Mouse (Mus musculus) kidney, embryonic 14.5 days (tissue): Measurements from ENCODE around the gene Grk5. TPM values are rescaled to one million over a fixed set of nuclear protein-coding genes. Genes with fewer than 3 reads are reported as not detected.
"Not testable (repeated sequence)": the region's sequence is repeated elsewhere in the genome, so short reads cannot be mapped to it uniquely, and the experiment has no call there.

Source experiments
- ATAC-seq: fragments of 200-750 bp; cut with Nextera tagmentation; 2 replicates; pipeline ENCODE4 v1.8.0; 2017; ENCODE audit warnings: moderate number of reproducible peaks, mild to moderate bottlenecking, moderate TSS enrichment, moderate library complexity; ENCODE audit not compliant: low FRiP score, low TSS enrichment
- H3K27ac ChIP-seq: fragments of 300-500 bp; sonication (generic); 2 replicates; pipeline ENCODE4 v1.5.1; 2014; ENCODE audit warnings: low read depth, mild to moderate bottlenecking, low read length, moderate library complexity, mixed read lengths
- H3K27me3 ChIP-seq: fragments of 300-500 bp; sonication (generic); 2 replicates; pipeline ENCODE4 v1.6.1; 2014; ENCODE audit warnings: mild to moderate bottlenecking, low read length; ENCODE audit not compliant: control insufficient read depth, insufficient read depth
- H3K36me3 ChIP-seq: fragments of 300-500 bp; sonication (generic); 2 replicates; pipeline ENCODE4 v1.6.1; 2014; ENCODE audit warnings: low read length, mixed read lengths; ENCODE audit not compliant: control insufficient read depth, insufficient read depth
- H3K4me1 ChIP-seq: fragments of 300-500 bp; sonication (generic); 2 replicates; pipeline ENCODE4 v1.6.1; 2014; ENCODE audit warnings: low read length, mixed read lengths; ENCODE audit not compliant: control insufficient read depth, insufficient read depth
- H3K4me2 ChIP-seq: fragments of 300-500 bp; sonication (generic); replicated peaks from 2 replicates; pipeline ENCODE4 v1.6.1; 2014; ENCODE audit warnings: low read depth, mild to moderate bottlenecking, low read length
- H3K4me3 ChIP-seq: fragments of 300-500 bp; sonication (generic); 2 replicates; pipeline ENCODE4 v1.5.1; 2014; ENCODE audit warnings: mild to moderate bottlenecking, low read length
- H3K9ac ChIP-seq: fragments of 300-500 bp; sonication (generic); 2 replicates; pipeline ENCODE4 v1.6.1; 2014; ENCODE audit warnings: low read depth, mild to moderate bottlenecking, low read length, moderate library complexity
- H3K9me3 ChIP-seq: fragments of 300-500 bp; sonication (generic); 2 replicates; pipeline ENCODE4 v1.6.1; 2016; ENCODE audit warnings: low read length; ENCODE audit not compliant: control insufficient read depth
- WGBS: fragments of 180-500 bp; shearing (Covaris S2); extraction: QIAGEN DNeasy Blood & Tissue Kit; methylation state at CpG from one replicate; pipeline ENCODE4 v1.1.7; 2014; 5-methylcytosine and 5-hydroxymethylcytosine counted together
- polyA plus RNA-seq: library from polyadenylated mRNA; unstranded; fragments of >200 nt; fragmentation: Nextera tagmentation; extraction: Ambion mirVana; gene quantifications from 2 replicates; pipeline ENCODE4 v1.2.1, GENCODE M21; 2014

Gene Grk5
- polyA plus RNA-seq, 1 experiment from 2014 or later = 3.2 TPM

DNA sequence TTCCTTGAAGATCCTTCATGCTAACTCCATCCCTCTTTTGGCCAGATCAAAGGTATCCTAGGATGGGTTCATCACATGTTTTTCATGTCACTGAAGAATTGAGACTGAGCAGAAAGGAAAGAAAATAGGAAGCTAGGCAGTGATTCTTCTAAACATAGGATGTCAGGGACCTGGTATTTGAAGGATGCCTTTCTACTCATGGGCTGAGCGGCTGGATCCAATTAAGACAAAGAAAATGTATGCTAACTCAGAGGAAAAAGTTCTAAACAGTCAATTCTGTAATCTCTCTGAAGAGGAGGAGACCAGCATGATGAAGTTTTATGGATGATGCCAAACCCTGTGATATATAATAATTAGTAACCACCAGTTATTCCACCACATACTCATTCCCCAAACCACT lies 13.6 kb downstream of the Grk5 start:
- no peak overlapping the region for H3K4me3 ChIP-seq
- H3K27ac ChIP-seq = no peak overlapping the region
- H3K9ac ChIP-seq = no peak overlapping the region
- H3K4me1 ChIP-seq = no peaks in the 10 kb centered on the region
- no peak overlapping the region for H3K4me2 ChIP-seq
- ATAC-seq = no peak
- 88% methylated on average over 1 of the region's 1 CpGs for WGBS
- H3K27me3 ChIP-seq = no peaks in the 10 kb centered on the region
- H3K36me3 ChIP-seq = no peaks in the 10 kb centered on the region
- no peaks in the 10 kb centered on the region for H3K9me3 ChIP-seq

DNA sequence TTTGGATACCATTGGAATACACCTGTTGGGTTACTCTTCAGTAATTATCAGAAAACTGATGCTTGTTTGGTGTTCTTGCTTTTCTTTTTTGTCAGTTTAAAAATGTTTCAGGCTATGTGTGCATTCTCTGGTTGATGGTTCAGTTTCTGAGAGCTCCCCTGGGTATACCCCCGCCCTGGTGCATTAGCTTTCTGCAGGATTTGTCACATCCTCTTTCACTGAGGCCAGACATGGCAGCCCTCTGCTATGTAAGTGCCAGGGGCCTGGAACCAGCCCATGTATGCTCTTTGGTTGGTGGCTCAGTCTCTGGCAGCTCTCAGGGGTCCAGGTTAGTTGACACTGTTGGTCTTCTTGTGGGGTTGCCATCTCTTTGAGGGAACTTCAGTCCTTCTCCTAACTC lies 14.4 kb downstream of the Grk5 start:
- no peak overlapping the region for H3K27ac ChIP-seq
- H3K9ac ChIP-seq = no peak overlapping the region
- 100% methylated on average over 1 of the region's 1 CpGs for WGBS
- H3K36me3 ChIP-seq = no peaks in the 10 kb centered on the region
- no peaks in the 10 kb centered on the region for H3K9me3 ChIP-seq
- no peaks in the 10 kb centered on the region for H3K27me3 ChIP-seq
- no peak overlapping the region for H3K4me2 ChIP-seq
- no peak overlapping the region for H3K4me3 ChIP-seq
- no peak for ATAC-seq
- H3K4me1 ChIP-seq = no peaks in the 10 kb centered on the region

DNA sequence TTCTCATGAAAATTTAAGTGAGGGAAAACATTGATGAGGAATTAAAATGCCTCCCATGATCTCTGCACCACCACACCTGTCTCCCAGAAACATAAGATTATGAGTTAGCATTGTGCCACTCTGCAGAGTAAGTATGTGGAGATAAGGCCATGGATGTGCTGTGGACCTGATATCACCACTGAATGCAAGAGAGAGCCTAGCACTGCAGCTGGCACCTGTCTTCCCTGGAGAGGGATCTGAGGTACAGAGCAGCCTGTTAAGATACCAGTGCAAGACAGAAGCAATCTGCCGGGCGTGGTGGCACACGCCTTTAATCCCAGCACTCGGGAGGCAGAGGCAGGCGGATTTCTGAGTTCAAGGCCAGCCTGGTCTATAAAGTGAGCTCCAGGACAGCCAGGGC lies 15.9 kb downstream of the Grk5 start:
- Histone ChIP-seq H3K4me1 (no peaks in the 10 kb centered on the region), H3K9me3 (no peaks in the 10 kb centered on the region), H3K36me3 (no peaks in the 10 kb centered on the region), H3K9ac (no peak overlapping the region), H3K4me3 (no peak overlapping the region), H3K27me3 (no peaks in the 10 kb centered on the region), H3K27ac (no peak overlapping the region), H3K4me2 (no peak overlapping the region)
- no peak for ATAC-seq
- 95% methylated on average over 5 of the region's 5 CpGs for WGBS

DNA sequence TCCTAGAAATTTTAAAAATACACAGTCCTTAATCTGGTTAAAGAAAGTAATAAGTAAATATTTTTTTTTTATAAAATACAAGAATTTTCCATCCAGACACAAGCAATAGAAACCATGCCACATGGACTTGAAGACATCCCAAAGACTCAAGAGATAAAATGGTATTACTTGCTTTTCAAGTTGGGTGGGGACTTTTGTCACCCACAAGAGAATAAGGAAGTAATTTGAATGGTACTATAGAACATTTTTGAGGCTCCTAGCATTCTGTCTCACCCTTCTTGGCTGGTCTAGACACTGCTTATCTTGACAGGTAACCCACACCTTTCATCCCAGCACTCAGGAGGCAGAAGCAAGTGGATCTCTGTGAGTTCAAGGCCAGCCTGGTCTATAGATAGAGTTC lies 20.8 kb downstream of the Grk5 start:
- ATAC-seq = no peak

DNA sequence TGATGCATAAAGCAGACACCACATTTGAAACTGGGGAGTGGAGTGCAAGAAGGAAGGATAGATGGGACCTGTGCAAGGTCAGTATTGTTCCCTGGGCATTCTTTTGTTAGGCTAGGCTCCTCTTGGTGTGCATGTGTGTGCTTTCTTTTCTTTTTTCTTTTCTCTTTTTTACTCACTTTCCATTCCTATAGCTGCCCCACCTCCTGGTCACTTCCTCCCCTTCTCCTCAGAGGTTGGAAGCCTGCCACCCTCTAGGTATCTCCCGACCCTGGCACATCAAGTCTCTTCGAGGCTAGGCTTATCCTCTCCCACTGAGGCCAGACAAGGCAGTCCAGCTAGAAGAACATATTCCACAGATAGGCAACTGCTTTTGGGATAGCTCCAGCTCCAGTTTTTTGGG lies 22.1 kb downstream of the Grk5 start:
- WGBS = 79% methylated on average over 2 of the region's 2 CpGs
- no peaks in the 10 kb centered on the region for H3K36me3 ChIP-seq
- no peak for ATAC-seq

More for the DNA sequence above, 20.8 kb downstream of the Grk5 start:
- H3K27ac ChIP-seq = no peak overlapping the region
- no peak overlapping the region for H3K9ac ChIP-seq
- H3K27me3 ChIP-seq = no peaks in the 10 kb centered on the region
- H3K9me3 ChIP-seq = no peaks in the 10 kb centered on the region
- no peaks in the 10 kb centered on the region for H3K36me3 ChIP-seq
- no peak overlapping the region for H3K4me3 ChIP-seq
- H3K4me2 ChIP-seq = no peak overlapping the region
- H3K4me1 ChIP-seq = no peaks in the 10 kb centered on the region

DNA sequence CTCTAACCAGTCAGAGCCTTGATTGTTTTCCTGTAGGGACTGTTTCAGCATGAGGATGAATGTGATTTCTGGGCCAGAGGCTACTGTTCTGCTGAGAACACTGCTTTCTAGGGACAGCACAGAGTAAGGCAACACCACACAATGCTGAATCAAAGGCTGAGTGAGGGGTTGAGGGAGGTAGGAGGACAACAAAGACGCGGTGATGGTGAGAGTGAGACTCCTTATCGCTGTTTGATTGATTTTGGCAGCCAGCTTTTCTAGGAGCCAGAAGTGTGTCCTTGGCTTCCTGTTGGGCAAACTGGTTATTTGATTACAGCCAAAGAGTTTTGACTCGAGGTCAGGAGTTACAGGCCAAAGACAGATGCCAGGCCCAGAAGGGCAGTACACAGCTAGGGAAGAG lies 25.7 kb downstream of the Grk5 start:
- Histone ChIP-seq H3K9ac (no peak overlapping the region), H3K27me3 (no peaks in the 10 kb centered on the region), H3K4me1 (no peaks in the 10 kb centered on the region), H3K9me3 (no peaks in the 10 kb centered on the region), H3K27ac (no peak overlapping the region), H3K4me2 (no peak overlapping the region), H3K4me3 (no peak overlapping the region), H3K36me3 (no peaks in the 10 kb centered on the region)
- no peak for ATAC-seq
- 64% methylated on average over 4 of the region's 4 CpGs for WGBS

More for the DNA sequence above, 22.1 kb downstream of the Grk5 start:
- H3K27ac ChIP-seq = no peak overlapping the region
- no peak overlapping the region for H3K9ac ChIP-seq
- H3K4me1 ChIP-seq = no peaks in the 10 kb centered on the region
- H3K9me3 ChIP-seq = no peaks in the 10 kb centered on the region
- H3K4me2 ChIP-seq = no peak overlapping the region
- no peaks in the 10 kb centered on the region for H3K27me3 ChIP-seq
- H3K4me3 ChIP-seq = no peak overlapping the region

DNA sequence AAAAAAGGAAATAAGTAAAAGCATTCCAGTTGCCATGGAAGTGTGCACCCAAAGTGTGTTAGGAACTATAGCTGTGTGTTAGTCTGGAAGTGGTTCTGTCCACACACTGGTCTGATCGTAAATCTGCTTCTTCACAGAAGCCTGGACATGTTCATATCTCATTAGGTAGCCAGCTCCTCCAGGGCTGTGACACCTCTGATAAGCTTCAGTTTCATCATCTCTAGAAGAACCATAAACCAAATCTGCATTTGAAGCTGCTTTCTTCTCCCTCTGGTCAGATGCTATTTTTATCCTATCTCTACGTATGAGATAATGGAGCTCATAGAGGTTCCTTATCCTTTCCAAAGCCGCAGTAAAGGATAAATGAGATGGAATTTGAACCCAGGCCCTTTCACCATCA lies 26.3 kb downstream of the Grk5 start:
- no peak overlapping the region for H3K27ac ChIP-seq
- WGBS = 92% methylated on average over 3 of the region's 3 CpGs
- no peaks in the 10 kb centered on the region for H3K4me1 ChIP-seq
- no peaks in the 10 kb centered on the region for H3K36me3 ChIP-seq
- no peaks in the 10 kb centered on the region for H3K27me3 ChIP-seq
- H3K9me3 ChIP-seq = no peaks in the 10 kb centered on the region
- ATAC-seq = no peak
- no peak overlapping the region for H3K4me2 ChIP-seq
- H3K9ac ChIP-seq = no peak overlapping the region
- H3K4me3 ChIP-seq = no peak overlapping the region

DNA sequence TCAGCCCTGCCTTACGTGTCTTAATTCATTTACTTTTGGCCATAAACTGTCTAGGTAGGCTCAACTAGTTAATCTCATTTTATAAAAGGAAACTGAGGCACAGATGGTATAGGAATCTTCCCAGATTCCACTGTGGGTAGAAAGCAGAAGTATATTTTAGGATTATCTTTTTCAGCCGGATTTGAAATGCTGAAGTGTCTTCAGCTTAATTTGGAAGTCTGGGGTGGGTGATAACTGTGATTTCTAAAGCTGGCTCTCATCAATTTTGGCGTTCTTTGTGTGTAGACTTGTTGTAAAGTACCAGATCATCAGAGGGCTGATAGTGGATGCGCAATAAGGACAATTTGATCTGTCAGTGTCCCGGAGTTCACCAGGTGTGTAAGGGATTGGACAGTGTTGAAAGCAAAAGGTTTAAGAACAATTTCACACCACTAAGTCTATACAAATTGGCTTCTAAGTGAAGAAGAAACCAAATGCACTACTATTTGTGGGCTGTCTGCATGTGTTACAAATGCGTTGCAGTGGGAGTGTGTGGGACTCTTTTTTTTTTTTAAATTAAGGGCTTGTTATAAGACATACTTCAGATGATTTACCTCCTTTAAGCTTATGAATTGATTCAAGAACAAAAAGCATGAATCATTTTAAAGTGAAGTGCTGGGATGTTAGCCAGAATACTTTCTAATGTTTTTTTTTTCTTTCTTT lies 27.5 kb downstream of the Grk5 start:
- no peak for ATAC-seq
- H3K4me1 ChIP-seq = no peaks in the 10 kb centered on the region

DNA sequence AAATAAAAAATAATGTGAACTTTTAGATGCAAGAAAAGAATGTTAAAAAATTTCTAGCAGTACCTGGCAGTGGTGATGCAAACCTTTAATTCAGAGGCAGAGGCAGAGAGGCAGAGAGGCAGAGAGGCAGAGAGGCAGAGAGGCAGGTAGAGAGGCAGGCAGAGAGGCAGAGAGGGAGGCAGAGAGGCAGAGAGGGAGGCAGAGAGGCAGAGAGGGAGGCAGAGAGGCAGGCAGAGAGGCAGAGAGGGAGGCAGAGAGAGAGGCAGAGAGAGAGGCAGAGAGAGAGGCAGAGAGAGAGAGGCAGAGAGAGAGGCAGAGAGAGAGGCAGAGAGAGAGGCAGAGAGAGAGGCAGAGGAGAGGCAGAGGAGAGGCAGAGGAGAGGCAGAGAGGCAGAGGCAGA lies 35.0 kb downstream of the Grk5 start:
- H3K27me3 ChIP-seq = not testable (repeated sequence)

More for the DNA sequence above, 27.5 kb downstream of the Grk5 start:
- Histone ChIP-seq H3K9ac (no peak overlapping the region), H3K36me3 (no peaks in the 10 kb centered on the region), H3K27ac (no peak overlapping the region), H3K27me3 (no peaks in the 10 kb centered on the region), H3K4me2 (no peak overlapping the region), H3K9me3 (no peaks in the 10 kb centered on the region), H3K4me3 (no peak overlapping the region)
- 90% methylated on average over 6 of the region's 6 CpGs for WGBS

More for the DNA sequence above, 35.0 kb downstream of the Grk5 start:
- not testable (repeated sequence) for H3K4me3 ChIP-seq, H3K4me1 ChIP-seq, ATAC-seq, H3K9ac ChIP-seq, H3K36me3 ChIP-seq, H3K9me3 ChIP-seq, H3K4me2 ChIP-seq, H3K27ac ChIP-seq
